Mouse (Mus musculus) kidney, adult 2 months (tissue): ENCODE results near the gene E430018J23Rik. TPM values are rescaled to one million over a fixed set of nuclear protein-coding genes. Genes with fewer than 3 reads are reported as not detected.

Experiments used
- DNase-seq: peaks from one replicate; pipeline ENCODE4 v3.0.0; 2021
- H3K27ac ChIP-seq: fragments of 200-500 bp; 2 replicates; pipeline ENCODE4 v1.5.1; 2012; ENCODE audit warnings: low read depth, low read length, control low read depth, inconsistent platforms; ENCODE audit not compliant: insufficient read depth
- H3K27me3 ChIP-seq: fragments of 200-500 bp; replicated peaks from 2 replicates; pipeline ENCODE4 v1.6.1; 2012; ENCODE audit warnings: mild to moderate bottlenecking, moderate library complexity, low read length, inconsistent platforms; ENCODE audit not compliant: control insufficient read depth, insufficient read depth
- H3K36me3 ChIP-seq: fragments of 200-500 bp; 2 replicates; pipeline ENCODE4 v1.6.1; 2012; ENCODE audit warnings: mild to moderate bottlenecking, moderate library complexity, low read length, inconsistent platforms; ENCODE audit not compliant: control insufficient read depth, insufficient read depth
- H3K4me1 ChIP-seq: fragments of 200-500 bp; 2 replicates; pipeline ENCODE4 v1.6.1; 2011; ENCODE audit warnings: low read length; ENCODE audit not compliant: control insufficient read depth, insufficient read depth
- H3K4me3 ChIP-seq: fragments of 200-500 bp; 2 replicates; pipeline ENCODE4 v1.5.1; 2011; ENCODE audit warnings: mild to moderate bottlenecking, low read depth, low read length, control low read depth; ENCODE audit not compliant: insufficient read depth
- CTCF ChIP-seq: fragments of 200-500 bp; conservative IDR thresholded peaks from 2 replicates; pipeline ENCODE4 v1.5.1; 2011; ENCODE audit warnings: low read depth, mild to moderate bottlenecking, control low read depth, low read length, moderate library complexity, mixed read lengths; ENCODE audit not compliant: insufficient read depth, insufficient read length
- POLR2A ChIP-seq: fragments of 200-500 bp; IDR thresholded peaks from one replicate; pipeline ENCODE4 v1.6.1; 2011; ENCODE audit warnings: low read depth, low read length, control low read depth
- WGBS: fragments of 180-500 bp; shearing (Covaris S2); methylation state at CpG from one replicate; pipeline ENCODE4 v1.1.7; 2018; 5-methylcytosine and 5-hydroxymethylcytosine counted together
- polyA plus RNA-seq: library from polyadenylated mRNA; depleted of rRNA; stranded (reverse); fragments of >200 nt; gene quantifications from 2 replicates; pipeline ENCODE4 v1.2.3, GENCODE M21; 2012; rRNA removed

E430018J23Rik gene
- polyA plus RNA-seq, 1 experiment = 5.5 TPM

DNA sequence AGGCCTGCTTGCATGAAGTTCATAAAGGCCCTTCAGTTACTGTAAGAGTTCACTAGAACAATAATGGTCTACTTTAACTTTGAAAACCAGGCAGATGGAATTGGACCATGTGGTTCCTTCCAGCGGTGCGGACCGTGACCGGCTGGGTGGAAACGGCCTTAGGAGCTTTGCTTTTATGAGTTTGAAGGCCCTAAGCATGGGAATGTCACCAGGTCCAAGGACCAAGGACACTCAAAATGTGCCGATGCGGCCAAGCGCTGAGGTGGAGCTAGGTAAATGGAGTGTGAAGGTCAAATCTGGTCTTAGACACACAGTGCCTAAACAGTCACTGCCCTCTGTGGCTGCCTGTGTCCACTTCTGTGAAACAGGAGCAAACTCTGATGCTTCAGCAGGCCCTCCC, 52.1 kb downstream of the E430018J23Rik start:
- 30% methylated on average over 8 of the region's 8 CpGs for WGBS
- peak; percentile 90 for DNase-seq
- no peaks in the 10 kb centered on the region for H3K36me3 ChIP-seq
- peaks cover 32% of the 10 kb centered on the region for H3K4me1 ChIP-seq
- TF ChIP-seq CTCF (no peak), POLR2A (peak; percentile 13)
- no peaks in the 10 kb centered on the region for H3K27me3 ChIP-seq
- H3K27ac ChIP-seq = peak overlapping the region; percentile 64
- H3K4me3 ChIP-seq = no peak overlapping the region

Other genes with a start within 250 kb of the E430018J23Rik start
- 26.9 and 33.6 TPM in 2 replicates for gene Cd2bp2, start 197.6 kb downstream of the E430018J23Rik start, polyA plus RNA-seq
- gene Tbc1d10b, start 185.2 kb downstream of the E430018J23Rik start, polyA plus RNA-seq = 26.8 and 28.5 TPM in 2 replicates
- gene Mylpf, start 184.7 kb downstream of the E430018J23Rik start, polyA plus RNA-seq = 0.33 and 90.1 TPM in 2 replicates
- gene Zfp553, start 160.6 kb downstream of the E430018J23Rik start, polyA plus RNA-seq = 7.9 and 9.6 TPM in 2 replicates
- gene Sept1, start 160.5 kb downstream of the E430018J23Rik start, polyA plus RNA-seq = 24.1 and 38.4 TPM in 2 replicates
- 48.4 and 85.5 TPM in 2 replicates for gene Zfp771, start 149.4 kb downstream of the E430018J23Rik start, polyA plus RNA-seq
- gene Dctpp1, start 132.9 kb downstream of the E430018J23Rik start, polyA plus RNA-seq = 68.9 and 70.5 TPM in 2 replicates
- 153 and 156 TPM in 2 replicates for gene Sephs2, start 119.6 kb downstream of the E430018J23Rik start, polyA plus RNA-seq
- gene Itgal, start 97.4 kb downstream of the E430018J23Rik start, polyA plus RNA-seq = 2.9 and 7.2 TPM in 2 replicates
- 36.7 and 52.0 TPM in 2 replicates for gene Zfp768, start 48.0 kb downstream of the E430018J23Rik start, polyA plus RNA-seq
- 6.5 and 7.2 TPM in 2 replicates for gene Zfp747, start 17.6 kb downstream of the E430018J23Rik start, polyA plus RNA-seq
- gene 9130019O22Rik, start 6.5 kb downstream of the E430018J23Rik start, polyA plus RNA-seq = 3.3 and 3.4 TPM in 2 replicates
- gene Zfp764, start 13.2 kb upstream of the E430018J23Rik start, polyA plus RNA-seq = 6.2 and 6.6 TPM in 2 replicates
- 19.1 TPM in 2 replicates for gene Zfp688, start 28.4 kb upstream of the E430018J23Rik start, polyA plus RNA-seq
- gene Zfp689, start 55.5 kb upstream of the E430018J23Rik start, polyA plus RNA-seq = 3.0 and 3.4 TPM in 2 replicates
- gene Prr14, start 66.0 kb upstream of the E430018J23Rik start, polyA plus RNA-seq = 58.7 and 62.6 TPM in 2 replicates
- 19.1 and 23.7 TPM in 2 replicates for gene Fbrs, start 85.6 kb upstream of the E430018J23Rik start, polyA plus RNA-seq
- 17.0 and 18.6 TPM in 2 replicates for gene Srcap, start 118.4 kb upstream of the E430018J23Rik start, polyA plus RNA-seq
- 12.5 and 13.1 TPM in 2 replicates for gene Gm42715, start 126.0 kb upstream of the E430018J23Rik start, polyA plus RNA-seq
- gene Tmem265, start 167.8 kb upstream of the E430018J23Rik start, polyA plus RNA-seq = not detected in 2 replicates
- 53.6 and 65.6 TPM in 2 replicates for gene Phkg2, start 179.7 kb upstream of the E430018J23Rik start, polyA plus RNA-seq
- 17.1 and 18.6 TPM in 2 replicates for gene Ccdc189, start 195.0 kb upstream of the E430018J23Rik start, polyA plus RNA-seq
- 24.7 and 25.7 TPM in 2 replicates for gene Rnf40, start 195.1 kb upstream of the E430018J23Rik start, polyA plus RNA-seq
- gene Zfp629, start 222.2 kb upstream of the E430018J23Rik start, polyA plus RNA-seq = 12.3 and 16.9 TPM in 2 replicates